Mouse (Mus musculus): ENCODE data around the gene Sec63.
A peak's percentile ranks its signal among the peaks of the same experiment; 100 is the strongest.

The Sec63 gene

DNA sequence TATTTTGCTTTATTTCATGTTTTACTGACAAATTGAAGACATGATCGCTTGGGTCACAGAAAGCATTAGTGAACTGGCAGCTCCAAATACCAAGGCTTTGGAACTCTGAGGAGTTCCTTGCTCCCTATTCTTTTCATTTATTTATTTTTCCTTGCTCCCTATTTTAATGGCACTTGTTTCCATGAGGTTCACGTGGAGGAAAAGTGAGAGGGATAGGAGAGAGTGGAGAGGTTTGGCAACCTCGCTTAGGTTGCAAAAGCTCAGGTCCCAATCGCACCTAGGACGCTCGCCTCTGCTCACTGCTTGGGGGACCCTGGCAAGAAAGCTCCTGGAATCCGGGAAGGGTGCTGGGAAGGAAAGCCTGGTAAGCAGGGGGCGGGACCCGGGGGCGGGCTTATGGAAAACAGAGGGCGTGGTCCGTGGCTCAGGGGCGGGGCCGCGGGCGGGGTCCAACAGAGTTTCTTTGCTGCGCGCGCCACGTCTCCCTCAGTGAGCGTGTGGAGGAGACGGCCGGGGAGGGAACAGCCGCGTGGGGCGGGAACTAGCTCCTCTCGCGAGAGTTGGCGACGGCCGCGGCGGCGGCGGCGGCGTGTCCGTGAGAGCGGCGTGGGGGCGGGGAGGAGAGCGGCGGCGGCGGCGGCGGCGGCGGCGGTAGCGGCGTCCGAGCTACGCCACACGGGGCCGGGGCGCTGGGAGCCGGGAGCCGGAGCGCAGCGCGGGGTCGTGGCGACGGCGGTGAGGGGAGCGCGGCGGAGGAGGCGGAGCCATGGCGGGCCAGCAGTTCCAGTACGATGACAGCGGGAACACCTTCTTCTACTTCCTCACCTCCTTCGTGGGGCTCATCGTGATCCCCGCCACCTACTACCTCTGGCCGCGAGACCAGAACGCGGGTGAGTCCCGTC, at the start of gene Sec63:
Gene Sec63, plus strand, starts transcription at position 498 of the 902 bp plus-strand sequence.
- peak; percentile 65 for DNase-seq (ENCODE audit: low read depth)

DNA sequence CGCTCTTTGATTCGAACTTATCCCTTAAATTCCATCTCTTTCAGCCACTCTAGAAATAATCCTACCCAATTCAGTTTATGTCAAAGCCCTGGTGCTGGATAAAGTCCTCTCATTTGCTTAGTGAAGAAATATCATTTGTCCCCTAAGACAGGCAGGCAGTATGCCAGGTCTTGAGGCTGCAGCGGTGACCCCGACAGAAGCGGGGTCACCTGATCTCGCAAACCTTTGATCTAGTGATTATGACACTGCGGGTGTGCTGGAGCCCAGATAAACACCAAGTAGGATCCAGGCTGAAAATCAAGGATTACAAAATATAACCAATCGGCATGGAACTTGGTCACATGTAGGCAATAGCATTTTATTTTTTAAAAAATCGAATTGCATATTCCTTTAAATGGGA, 46.6 kb upstream of the Sec63 start:
- DNase-seq (ENCODE audit: low read depth) = no peak

DNA sequence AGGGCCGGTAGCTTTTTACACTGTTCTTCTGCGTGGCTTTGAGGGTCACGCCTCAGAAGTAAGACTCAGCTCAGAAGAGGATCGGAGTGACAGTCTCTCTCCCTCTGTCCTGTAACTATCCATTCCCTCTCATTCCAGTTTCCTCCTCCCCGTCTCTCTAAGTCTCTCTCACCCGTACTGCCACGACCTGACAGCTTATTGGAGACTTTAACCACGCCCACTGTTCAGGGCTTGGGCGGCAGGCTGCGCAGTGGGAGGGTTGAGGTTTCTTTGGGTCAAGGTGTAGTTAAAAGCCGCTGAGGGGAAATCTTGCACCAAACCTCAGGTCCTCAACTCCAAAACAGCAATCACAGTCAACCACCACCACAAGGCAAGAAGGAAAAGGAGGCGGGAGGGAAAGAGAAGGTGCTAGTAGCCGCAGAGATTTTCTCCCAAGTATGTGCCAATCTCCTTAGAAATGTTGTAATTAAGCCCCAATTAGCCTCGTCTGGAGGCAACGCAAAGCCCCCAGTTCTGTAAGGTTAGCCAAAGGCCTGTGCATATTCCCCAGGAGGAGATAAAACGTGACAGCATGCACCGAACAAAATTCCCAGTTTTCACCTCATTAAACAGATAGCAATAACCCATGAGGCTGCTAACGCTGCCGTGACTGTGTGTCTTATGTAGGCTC, 45.8 kb upstream of the Sec63 start:
- no peak for DNase-seq (ENCODE audit: low read depth)

DNA sequence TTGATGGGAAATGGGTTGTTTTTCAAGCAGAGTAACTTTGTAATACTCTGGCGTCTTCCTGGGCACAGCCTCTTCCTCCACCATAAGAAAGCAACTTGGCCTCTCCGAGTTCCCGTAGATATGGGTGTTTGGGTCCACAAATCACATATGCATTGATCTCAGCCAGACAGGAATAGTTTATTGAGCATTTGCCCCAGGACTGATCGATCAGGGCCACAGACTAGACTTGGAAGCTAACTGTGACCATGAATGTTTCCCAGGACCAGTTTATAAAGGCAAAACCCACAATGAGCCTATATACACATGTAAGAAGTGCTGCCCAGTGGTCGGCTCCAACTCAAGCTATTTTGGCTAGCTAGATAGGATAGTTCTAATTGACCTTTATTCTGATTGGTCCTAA, 39.2 kb upstream of the Sec63 start:
- no peak for DNase-seq (ENCODE audit: low read depth)

DNA sequence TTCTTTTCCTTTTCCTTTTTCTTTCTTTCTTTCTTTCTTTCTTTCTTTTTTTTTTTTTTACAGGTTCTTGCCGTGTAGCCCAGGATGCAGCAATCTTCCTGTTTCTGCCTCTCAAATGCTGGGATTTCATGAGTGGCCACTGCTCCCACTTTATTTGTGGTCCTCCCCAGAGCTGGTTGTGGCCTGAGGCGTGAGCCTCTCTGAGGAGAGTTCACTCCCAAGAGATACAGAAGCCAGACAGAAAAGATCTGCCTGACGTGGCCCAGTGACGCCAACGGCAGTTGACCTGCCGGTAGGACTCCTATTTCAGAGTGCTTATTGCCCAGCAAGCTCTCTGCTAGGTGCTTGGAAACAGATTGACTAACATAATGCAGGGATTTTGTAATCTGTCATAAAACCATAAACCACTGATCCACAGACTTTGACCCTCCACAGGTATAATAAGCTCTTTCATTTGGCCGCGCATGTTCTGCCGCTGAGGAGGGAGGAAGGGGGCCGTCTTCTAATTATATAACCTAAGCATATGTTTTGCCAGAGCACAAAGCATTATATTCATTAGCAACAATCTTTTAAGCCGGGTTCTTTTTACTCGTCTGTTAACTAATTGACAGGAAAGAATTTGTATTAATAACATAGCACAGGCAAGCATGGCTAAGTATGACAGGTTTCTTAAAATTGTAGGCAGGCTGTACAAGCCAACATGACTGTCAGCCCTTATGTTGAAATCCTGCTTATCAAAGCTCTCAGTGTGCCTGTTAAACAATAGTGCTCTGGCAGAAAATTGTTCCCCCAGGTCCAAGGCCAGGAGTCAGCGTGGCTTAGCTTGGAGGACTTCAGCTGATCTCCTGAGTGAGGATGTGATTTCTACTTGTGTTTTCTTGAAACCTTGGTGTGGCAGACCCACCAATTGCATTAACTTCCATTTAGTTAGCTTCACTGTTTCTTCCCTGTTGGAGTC, 37.7 kb upstream of the Sec63 start:
- peak; percentile 28 for DNase-seq (ENCODE audit: low read depth)

DNA sequence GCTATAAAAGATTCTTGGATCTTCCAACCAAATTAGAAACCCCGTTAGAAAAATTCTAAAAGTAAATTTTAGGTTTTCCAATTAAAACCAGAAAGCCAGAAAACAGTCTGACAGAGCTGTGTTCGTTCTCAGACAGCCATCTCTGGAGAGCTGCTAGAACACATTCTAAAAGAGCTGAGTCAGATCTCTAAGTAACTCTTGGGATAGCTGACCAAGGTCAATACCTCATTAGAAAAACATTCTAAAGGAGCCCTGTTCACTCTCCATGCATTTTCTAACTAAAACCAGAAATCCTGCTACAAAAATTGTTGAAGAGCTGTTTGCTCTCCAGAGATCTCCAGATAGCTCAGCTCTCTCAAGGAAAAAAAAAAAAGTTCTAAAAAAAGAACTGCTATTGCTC, 31.7 kb upstream of the Sec63 start:
- DNase-seq (ENCODE audit: low read depth) = peak; percentile 11

DNA sequence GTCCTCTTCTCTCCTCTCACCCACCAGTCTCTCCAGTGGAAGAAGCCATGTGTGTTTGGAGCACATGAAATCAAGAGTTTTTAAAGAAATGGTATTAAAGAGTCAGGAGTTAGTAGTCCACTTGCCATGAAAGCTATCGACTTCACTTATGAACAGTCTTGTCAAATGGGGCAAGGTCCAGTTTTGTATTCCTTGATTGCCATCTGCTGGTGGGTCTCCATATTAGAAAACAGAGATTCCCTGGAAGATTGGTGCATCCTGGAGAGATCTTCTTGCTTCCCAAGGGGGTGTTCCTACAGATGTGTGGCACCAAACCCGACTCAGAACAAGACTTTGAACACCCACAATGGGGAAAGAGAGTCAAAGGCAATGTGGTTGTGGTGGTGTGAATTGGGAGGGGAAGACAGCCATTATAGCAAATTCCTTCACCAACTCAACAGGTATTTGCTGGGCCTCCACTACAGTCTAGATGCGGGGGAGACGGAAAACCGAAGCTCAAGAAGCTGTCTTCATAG, 26.7 kb upstream of the Sec63 start:
- peak; percentile 27 for DNase-seq (ENCODE audit: low read depth)

DNA sequence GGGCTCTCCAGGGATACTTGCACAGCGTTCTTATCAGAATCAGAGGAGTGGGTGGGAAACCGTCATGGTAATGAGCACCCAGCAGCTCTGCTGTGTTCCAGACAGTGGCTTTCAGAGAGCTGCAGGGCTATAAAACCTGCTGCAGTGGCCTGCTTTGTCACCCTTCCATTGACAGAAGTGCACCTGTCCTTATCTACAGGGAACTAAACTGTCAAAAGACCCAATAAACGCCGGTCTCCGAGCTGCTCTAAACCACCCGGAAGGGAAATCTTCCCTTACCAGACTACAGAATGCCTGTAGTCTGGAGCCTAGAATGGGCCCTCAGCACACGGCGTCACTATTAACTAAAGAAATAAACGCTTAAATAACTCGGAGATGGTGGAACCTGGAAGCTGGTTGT, 9.5 kb upstream of the Sec63 start:
- DNase-seq (ENCODE audit: low read depth) = no peak

DNA sequence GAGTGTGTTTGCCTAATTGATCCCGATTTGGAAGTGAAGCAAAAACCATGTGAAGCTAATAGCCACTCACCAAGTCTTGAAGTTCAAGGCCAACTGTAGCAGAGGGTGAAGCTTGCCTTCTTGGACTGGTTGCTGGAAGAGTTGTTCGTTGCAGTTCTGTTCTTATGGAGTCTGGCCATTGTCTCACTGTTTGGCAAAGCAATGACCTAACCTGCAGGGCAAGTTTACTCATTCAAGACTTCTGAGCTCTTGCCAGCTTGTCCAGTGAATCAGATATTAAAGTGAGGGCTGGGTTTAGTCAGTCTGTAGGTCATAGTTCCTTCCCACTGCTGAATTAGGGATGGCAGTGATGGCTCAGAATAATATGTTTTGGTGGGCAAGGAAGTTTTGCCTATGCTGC, 7.0 kb upstream of the Sec63 start:
- no peak for DNase-seq (ENCODE audit: low read depth)

DNA sequence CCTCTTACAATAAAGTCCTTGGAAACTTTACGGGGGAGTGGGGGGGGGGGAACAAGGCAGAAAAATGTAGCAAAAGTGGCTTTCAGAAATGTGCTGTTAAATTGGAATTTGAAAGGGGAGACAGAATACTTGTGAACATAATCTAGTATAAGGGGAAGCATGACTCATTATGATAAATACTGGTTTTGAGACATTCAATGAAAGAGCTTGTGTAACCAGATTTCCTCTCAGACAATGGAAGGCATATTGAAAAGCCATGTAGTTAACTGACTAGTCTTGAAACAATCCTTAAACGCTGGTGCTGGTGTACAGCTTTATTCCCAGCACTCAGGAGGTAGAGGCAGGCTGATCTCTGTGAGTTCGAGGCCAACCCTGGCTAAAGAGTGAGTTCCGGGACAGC, 1.6 kb upstream of the Sec63 start:
- DNase-seq (ENCODE audit: low read depth) = peak; percentile 46

DNA sequence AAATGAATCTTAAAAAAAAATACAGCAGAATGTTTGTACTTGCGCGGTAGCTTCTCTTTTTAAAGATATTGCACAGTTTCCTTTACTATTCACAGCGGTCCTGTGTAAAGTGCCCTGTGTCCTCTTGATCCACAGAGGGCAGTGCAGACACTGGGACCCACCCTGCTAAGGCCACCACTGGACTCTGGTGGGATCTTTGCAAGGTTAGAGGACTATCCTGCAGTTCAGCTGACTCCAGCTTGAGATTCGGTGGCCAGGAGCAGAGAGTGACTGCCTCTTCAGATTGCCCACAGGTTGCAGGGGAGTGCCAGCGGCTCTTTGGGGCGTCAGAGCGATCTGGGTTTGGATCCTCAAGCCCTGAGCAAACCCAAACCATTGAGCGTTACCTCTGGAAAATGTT, 967 bp upstream of the Sec63 start:
- DNase-seq (ENCODE audit: low read depth) = no peak

DNA sequence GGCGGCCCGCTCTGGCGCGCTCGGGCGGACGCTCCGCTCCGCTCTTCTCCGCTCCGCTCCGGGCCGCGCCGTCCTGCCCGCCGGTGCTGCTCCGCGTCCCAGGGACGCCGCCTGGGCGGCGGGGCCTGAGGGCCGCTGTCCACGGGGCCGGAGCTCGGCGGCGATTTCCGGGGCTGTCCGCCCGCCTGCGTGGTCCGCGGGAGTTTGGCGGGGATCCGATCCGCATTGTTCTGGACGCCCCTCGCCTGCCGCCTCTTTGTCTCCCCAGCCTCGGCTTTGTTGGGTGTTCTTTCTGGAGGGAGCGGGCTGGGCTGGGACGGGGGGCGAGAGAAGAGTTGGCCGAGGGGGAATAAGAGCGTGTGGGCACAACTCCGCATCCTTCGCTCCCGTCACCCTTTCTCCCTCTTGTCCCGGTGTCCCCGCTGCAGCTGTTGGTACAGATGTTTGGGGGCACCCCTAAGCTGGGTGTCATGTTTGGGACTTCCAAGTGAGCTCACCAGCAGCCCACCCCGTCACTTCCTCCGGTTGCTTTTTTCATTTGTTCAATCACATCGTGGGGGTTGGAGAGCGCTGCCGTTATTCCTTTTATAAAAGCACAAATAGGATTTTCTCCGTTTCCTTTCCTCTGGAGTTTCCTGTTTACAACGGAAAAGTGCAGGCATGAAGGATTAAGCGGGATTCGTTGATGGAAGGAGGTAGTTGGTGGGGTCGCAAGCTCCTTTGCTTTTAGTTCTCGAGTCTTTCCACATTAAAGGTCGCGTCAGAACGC, 789 bp downstream of the Sec63 start:
- no peak for DNase-seq (ENCODE audit: low read depth)

DNA sequence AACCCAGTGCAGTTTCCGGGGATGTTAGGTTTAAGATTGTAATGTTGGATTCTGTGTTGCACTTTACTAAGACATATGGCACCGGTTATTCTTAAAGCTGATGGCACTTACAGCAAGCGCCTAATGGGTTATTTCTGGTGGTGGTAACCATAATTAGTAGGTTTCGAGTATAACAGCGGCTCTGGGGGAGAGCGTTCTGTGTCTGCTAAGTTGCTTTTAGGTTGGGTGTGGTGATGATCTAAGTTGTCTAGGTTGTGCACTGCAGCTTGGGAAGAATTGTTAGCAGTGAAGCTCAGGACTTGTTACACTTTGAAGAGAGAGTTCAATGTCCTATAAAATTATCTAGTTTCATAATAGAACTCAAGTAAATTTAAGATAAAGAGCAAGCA, 1.4 kb downstream of the Sec63 start:
- no peak for DNase-seq (ENCODE audit: low read depth)

DNA sequence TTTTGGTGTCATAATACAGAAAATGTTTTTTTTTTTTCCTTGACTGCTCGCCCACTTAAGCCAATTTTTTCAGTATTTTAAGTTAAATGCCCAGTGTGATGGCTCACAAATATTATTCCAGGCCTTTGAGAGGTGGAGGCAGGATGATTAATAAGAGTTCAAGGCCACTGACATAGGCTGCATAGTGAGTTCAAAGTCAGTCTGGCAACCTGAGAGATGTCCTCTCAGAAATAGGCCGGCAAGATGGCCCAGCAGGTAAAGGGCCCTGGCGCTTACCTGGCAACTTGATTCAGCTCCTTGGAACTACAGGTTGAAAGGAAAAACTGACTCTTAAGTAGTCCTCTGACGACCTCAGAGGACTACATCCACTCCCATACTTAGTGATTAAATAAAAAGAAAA, 1.9 kb downstream of the Sec63 start:
- no peak for DNase-seq (ENCODE audit: low read depth)

DNA sequence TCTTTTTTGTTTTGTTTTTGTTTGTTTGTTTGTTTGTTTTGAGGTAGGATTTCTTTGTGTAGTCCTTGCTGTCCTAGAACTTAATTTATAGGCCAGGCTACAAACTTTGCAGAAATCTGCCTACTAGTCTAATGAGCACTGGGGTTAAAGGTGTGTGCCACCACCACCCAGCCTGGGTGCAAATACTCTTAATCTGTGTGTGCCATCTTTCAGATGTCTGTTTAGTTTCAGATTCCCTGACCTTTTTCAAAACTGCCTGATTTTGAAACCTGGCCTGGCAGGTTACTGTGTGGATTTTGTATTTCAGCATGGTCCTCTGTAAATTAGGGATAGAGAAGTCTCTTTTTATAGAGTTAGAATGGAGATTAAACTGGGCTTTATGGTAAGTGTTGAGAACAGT, 4.0 kb downstream of the Sec63 start:
- DNase-seq (ENCODE audit: low read depth) = no peak

DNA sequence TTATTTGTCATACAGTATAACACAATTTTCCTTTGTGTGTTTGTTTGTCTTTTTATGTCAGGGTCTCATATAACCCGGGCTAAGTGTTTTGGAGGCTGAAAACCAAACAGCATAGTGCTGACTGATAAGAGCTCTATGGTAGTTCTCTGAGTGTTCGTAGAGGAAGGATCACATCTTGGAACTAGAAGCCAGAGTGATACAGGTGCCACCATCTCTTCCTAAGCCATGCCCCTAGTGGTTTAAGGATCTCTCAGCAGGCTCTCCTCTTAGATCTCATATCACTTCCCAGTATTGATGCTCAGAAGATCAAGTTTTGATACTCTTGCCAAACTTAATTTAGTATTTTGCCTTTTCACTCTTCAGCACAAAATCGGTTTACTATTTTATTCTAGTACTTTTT, 14.2 kb downstream of the Sec63 start:
- DNase-seq (ENCODE audit: low read depth) = no peak

DNA sequence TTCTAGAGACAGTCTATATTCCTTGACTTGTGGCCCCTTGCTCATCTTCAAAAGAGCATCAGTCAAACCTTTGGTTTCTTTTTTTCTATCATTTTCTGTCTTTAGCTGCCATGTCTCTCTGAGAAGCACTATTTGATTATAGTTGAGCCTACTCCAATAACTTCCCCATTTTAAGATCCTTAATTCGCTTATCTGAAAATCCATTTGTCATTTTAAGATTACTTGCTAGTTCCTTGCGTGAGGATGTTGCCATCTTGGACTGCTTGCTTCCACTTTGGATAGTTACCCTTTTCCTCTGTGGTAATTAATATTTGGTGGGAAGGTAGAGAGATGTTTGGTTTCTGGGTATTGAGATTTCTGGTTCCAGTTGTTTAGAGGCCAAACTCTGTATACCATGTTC, 19.5 kb downstream of the Sec63 start:
- DNase-seq (ENCODE audit: low read depth) = no peak

DNA sequence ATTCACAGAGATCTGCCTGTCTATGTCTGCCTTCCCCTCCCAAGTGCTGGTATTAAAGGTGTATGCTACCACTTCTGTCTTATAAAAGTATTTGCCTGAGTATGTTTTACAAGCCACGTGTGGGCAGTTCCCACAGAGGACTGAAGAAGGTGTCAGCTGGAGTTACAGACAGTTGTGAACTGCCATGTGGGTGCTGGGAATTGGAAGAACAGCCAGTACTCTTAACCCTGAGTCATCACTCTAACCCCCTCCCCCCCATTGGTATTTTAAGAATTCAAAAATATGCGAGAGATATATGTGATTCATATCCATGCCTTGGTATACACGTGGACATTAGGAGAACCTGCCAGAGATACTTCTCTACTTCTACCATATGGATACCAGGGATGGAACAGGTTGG, 20.4 kb downstream of the Sec63 start:
- DNase-seq (ENCODE audit: low read depth) = no peak

DNA sequence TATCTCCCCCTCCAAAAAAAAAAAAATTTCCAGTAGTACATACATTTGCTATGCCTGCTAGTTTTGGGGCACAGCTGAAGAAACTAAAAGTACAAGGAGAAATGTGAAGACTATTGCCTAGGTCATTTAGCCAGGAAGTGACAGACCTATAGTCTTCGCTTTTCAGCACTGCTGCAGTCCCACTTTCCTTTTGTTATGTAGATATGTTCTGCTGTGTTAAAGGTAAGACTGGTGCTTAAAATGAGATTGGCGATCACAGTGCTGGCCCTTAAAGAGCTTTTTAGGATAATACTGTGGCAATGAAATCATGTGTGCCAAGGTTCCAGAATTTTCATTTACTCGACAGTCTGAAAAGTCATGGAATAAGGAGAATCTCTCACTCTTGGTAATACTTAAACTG, 39.6 kb downstream of the Sec63 start:
- DNase-seq (ENCODE audit: low read depth) = no peak

DNA sequence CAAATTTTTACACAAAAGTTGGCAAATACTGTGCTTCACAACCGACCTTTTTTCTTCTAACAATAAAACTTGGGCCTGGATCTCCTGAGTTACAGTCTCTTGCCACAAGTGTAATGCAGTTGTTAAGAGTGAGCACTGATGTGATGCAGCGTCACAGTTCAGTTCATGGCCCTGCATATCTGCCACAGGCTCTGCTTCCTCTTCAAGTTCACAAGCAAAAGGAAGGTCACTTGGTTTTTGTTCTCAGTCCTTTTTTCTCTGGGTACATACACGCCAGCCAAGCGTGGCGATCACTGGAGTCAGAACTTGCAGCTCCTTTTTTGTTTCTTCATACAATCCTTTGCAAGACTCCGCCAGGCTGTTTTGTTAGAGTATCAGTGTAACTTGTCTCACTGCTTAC, 64.6 kb downstream of the Sec63 start:
- no peak for DNase-seq (ENCODE audit: low read depth)

DNA sequence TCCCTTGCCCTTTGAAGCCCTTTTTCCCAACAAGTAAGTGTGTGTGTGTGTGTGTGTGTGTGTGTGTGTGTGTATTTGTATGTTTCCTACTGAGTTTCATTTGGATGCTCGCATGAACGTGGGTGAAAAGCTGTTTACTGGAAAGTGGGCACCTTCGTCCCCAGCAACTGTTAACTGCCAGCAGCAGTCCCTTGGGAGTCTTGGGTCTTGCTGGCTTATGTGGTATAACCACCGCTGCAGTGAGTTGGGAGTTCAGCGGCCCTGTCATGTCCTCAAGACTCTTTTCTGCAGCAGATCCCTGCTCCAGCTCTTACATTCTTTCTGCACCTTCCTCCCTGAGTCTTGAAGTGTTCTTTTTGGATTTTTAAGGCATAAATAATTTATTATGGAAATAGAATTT, 65.9 kb downstream of the Sec63 start:
- no peak for DNase-seq (ENCODE audit: low read depth)

DNA sequence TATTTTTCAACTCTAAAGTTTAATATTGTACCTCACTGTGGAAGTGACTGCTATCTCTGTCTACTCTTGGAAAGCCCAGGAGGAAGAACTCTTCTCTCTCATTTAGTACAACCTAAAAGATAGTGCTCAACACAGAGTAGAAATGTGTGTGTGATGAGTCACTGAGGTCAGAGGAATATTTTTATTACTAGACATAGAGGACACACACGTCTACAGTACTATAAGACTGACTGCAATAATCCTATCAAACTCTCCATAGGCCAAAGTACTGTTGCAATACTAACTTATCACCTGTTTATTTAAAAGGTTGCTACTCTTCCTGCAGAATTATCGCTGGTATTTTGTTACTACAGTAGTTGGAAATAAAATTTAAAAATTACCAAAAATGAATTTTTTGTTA, 68.7 kb downstream of the Sec63 start:
- DNase-seq (ENCODE audit: low read depth) = no peak

Measured in fibroblast of lung, adult 2 months (primary cell).